Mouse (Mus musculus) layer of hippocampus, adult 8-10 months (tissue): Measurements from ENCODE around the gene Kcp. TPM values are rescaled to one million over a fixed set of nuclear protein-coding genes. Genes with fewer than 3 reads are reported as not detected.

ENCODE experiments used
- DNase-seq, 2 experiments: peaks; one replicate each; pipeline ENCODE4 v3.0.0; 2022; ENCODE audit warnings: low spot score in 2 of 2
- total RNA-seq, 4 experiments: library from RNA; stranded (reverse); gene quantifications; 2 replicates each; pipeline ENCODE4 v1.2.4; 2022

Kcp gene
- 1 to 10 TPM; 1.4 to 3.5 (median 1.8) TPM for total RNA-seq

GRCm38 (mm10) chr6:29507447-29508309 lies at the start of gene Kcp:
Gene Kcp (minus strand): TSS chr6:29507952.
- DNase-seq, result no peak

- no peak for DNase-seq
These were observed 49.4 kb upstream of the Kcp start for GRCm38 (mm10) chr6:29557112-29557511.

GRCm38 (mm10) chr6:29552526-29552925 lies 44.8 kb upstream of the Kcp start:
- no peak for DNase-seq

GRCm38 (mm10) chr6:29548086-29548485 lies 40.3 kb upstream of the Kcp start:
- DNase-seq, result no peak

- no peak for DNase-seq
These were observed 39.8 kb upstream of the Kcp start for GRCm38 (mm10) chr6:29547582-29547981.

GRCm38 (mm10) chr6:29545611-29546010 lies 37.9 kb upstream of the Kcp start:
- DNase-seq, result no peak

- DNase-seq, result no peak
These were observed 33.2 kb upstream of the Kcp start for GRCm38 (mm10) chr6:29540956-29541355.

- no peak for DNase-seq
These were observed 32.5 kb upstream of the Kcp start for GRCm38 (mm10) chr6:29540223-29540622.

- DNase-seq, result no peak
These were observed 31.8 kb upstream of the Kcp start for GRCm38 (mm10) chr6:29539502-29539901.

- no peak for DNase-seq
These were observed 29.5 kb upstream of the Kcp start for GRCm38 (mm10) chr6:29537221-29537620.

- DNase-seq, result no peak
These were observed 29.0 kb upstream of the Kcp start for GRCm38 (mm10) chr6:29536651-29537193.

GRCm38 (mm10) chr6:29535316-29535715 lies 27.6 kb upstream of the Kcp start:
- no peak for DNase-seq

GRCm38 (mm10) chr6:29530050-29530449 lies 22.3 kb upstream of the Kcp start:
- no peak for DNase-seq

- no peak for DNase-seq
These were observed 21.7 kb upstream of the Kcp start for GRCm38 (mm10) chr6:29529444-29529820.

- no peak for DNase-seq
These were observed 21.1 kb upstream of the Kcp start for GRCm38 (mm10) chr6:29528561-29529443.

- DNase-seq, result no peak
These were observed 20.4 kb upstream of the Kcp start for GRCm38 (mm10) chr6:29528165-29528505.

GRCm38 (mm10) chr6:29527361-29528164 lies 19.8 kb upstream of the Kcp start:
- no peak for DNase-seq

GRCm38 (mm10) chr6:29526281-29527251 lies 18.8 kb upstream of the Kcp start, which contains the start of gene Irf5:
Gene Irf5 (plus strand): TSS chr6:29526625.
- no peak for DNase-seq

- DNase-seq, result no peak
These were observed 17.5 kb upstream of the Kcp start for GRCm38 (mm10) chr6:29525256-29525655.

GRCm38 (mm10) chr6:29524034-29524489 lies 16.3 kb upstream of the Kcp start:
- DNase-seq, result no peak
